ENCODE assay signal across 9 mouse cellular contexts in the genomic region with DNA sequence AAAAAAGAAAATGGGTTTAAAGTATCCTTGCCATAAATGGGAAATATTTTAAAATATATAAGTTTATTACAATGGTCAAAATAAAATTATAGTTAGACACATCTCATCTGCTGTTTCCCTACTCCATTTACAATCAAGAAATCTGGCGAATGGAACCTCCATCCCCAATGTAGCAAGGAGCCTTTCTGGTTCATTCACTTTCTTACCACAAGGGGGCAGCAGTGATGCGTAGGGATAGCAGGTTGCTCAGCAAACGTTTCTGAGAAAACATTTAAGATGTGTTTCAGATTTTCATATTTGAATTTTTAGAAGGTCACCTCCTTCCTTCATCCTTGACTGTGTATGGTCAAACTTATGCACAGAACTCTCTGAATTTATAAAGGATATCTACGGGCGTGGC. TPM values are rescaled to one million over a fixed set of nuclear protein-coding genes. Genes with fewer than 3 reads are reported as not detected.
DNase-seq lines count a peak whose midpoint lies in the region; ATAC-seq and TF ChIP-seq lines count a peak whose summit lies in the region.
"Had no signal": no experiment of that assay in that cellular context is flagged by ENCODE, and none has a peak within 500 bp of the region (broad histone marks: within the 10 kb centered on the region; RNA-seq: fewer than 3 reads in every experiment).

No protein-coding gene starts in this region.

- ATAC-seq in kidney, embryonic 14.5 days (ENCODE audit: low FRiP score, low TSS enrichment): no peak
- ATAC-seq in granulocyte monocyte progenitor cell, adult 5-6 weeks (replicated peaks; ENCODE audit: poor library complexity, severe bottlenecking): no peak

- no peak for TF ChIP-seq POLR2A in MEL (IDR thresholded peaks at IDR 0.05; ENCODE audit: control insufficient read depth in 1 of 2, insufficient read depth in 1 of 2, low read depth in 1 of 2, low read length in 2 of 2, poor library complexity in 1 of 2)
- TF ChIP-seq POLR2A in cerebellum, adult 2 months (IDR thresholded peaks at IDR 0.05; ENCODE audit: borderline replicate concordance, insufficient read depth, low read length): no peak

- 44% methylated on average over 5 of the region's 5 CpGs for WGBS in kidney, embryonic 14.5 days
- 41% methylated on average over 5 of the region's 5 CpGs for WGBS in cerebellum, adult 2 months

- H3K9me3 ChIP-seq in kidney, embryonic 14.5 days (ENCODE audit: control insufficient read depth, low read length): no peaks in the 10 kb centered on the region
- no peaks in the 10 kb centered on the region for H3K9me3 ChIP-seq in MEL (replicated peaks; ENCODE audit: insufficient read depth, low read length)

- no peak overlapping the region for H3K4me2 ChIP-seq in kidney, embryonic 14.5 days (replicated peaks; ENCODE audit: low read depth, low read length)

- no peaks in the 10 kb centered on the region for H3K79me2 ChIP-seq in MEL (ENCODE audit: control insufficient read depth, insufficient read depth, low read length, poor library complexity)

- peak; percentile 78 to 92 (median 91) for TF ChIP-seq CTCF in MEL (IDR thresholded peaks at IDR 0.05 in 2 of 3, conservative IDR thresholded peaks at IDR 0.05 in 1 of 3; ENCODE audit: control insufficient read depth in 1 of 3, insufficient read depth in 1 of 3, low read depth in 2 of 3, low read length in 3 of 3, poor library complexity in 1 of 3, severe bottlenecking in 1 of 3)
- TF ChIP-seq CTCF in cerebellum, adult 2 months (IDR thresholded peaks at IDR 0.05; ENCODE audit: borderline replicate concordance, insufficient read depth, low read depth, low read length): peak; percentile 70; the same call in 1 of the 2 replicates

- TF ChIP-seq RAD21 in MEL (IDR thresholded peaks at IDR 0.05; ENCODE audit: low read depth, low read length): peak; percentile 85

- no peaks in the 10 kb centered on the region for H3K4me1 ChIP-seq in kidney, embryonic 14.5 days (ENCODE audit: control insufficient read depth, insufficient read depth, low read length)
- peaks cover 6 to 10% of the 10 kb centered on the region in 2 experiments for H3K4me1 ChIP-seq in MEL (ENCODE audit: control insufficient read depth in 1 of 2, insufficient read depth in 2 of 2, low read length in 2 of 2)
- no peaks in the 10 kb centered on the region for H3K4me1 ChIP-seq in cerebellum, adult 2 months (ENCODE audit: control insufficient read depth, insufficient read depth, low read length)

- H3K27me3 ChIP-seq in kidney, embryonic 14.5 days (ENCODE audit: control insufficient read depth, insufficient read depth, low read length): no peaks in the 10 kb centered on the region
- no peaks in the 10 kb centered on the region for H3K27me3 ChIP-seq in MEL (ENCODE audit: control insufficient read depth in 1 of 2, insufficient read depth in 2 of 2, low read length in 2 of 2)
- H3K27me3 ChIP-seq in cerebellum, adult 2 months (ENCODE audit: control insufficient read depth, insufficient read depth, low read length): no peaks in the 10 kb centered on the region

- no peak overlapping the region for H3K4me3 ChIP-seq in kidney, embryonic 14.5 days (ENCODE audit: low read length)
- no peak overlapping the region for H3K4me3 ChIP-seq in MEL (ENCODE audit: control insufficient read depth in 1 of 2, insufficient read depth in 1 of 2, low read depth in 2 of 2, low read length in 2 of 2)
- H3K4me3 ChIP-seq in cerebellum, adult 2 months (replicated peaks; ENCODE audit: insufficient read depth, low read depth, low read length): no peak overlapping the region

- H3K9ac ChIP-seq in kidney, embryonic 14.5 days (ENCODE audit: low read depth, low read length): no peak overlapping the region
- H3K9ac ChIP-seq in MEL (ENCODE audit: control insufficient read depth, low read depth, low read length, poor library complexity, severe bottlenecking): no peak overlapping the region

- H3K36me3 ChIP-seq in kidney, embryonic 14.5 days (ENCODE audit: control insufficient read depth, insufficient read depth, low read length): no peaks in the 10 kb centered on the region
- peaks cover 0 to 11% of the 10 kb centered on the region in 2 experiments; a peak in 3 of 4 replicates for H3K36me3 ChIP-seq in MEL (ENCODE audit: control insufficient read depth in 1 of 2, insufficient read depth in 2 of 2, low read length in 2 of 2)

- peak; percentile 35 for DNase-seq in kidney, adult 18-20 months
- DNase-seq in MEL (ENCODE audit: low read depth, low spot score): peak; percentile 83
- peak; percentile 33 to 45 for DNase-seq in cerebellum, adult 2 months
- peak; percentile 19 to 42 for DNase-seq in frontal cortex, postnatal 25 days (ENCODE audit: low spot score in 2 of 2)
- peak; percentile 66 to 74 for DNase-seq in left cerebral cortex, postnatal 25 days (ENCODE audit: low spot score in 2 of 2)
- peak; percentile 86 for DNase-seq in retina, embryonic 14.5 days (ENCODE audit: low spot score)

- intact Hi-C loops in left cerebral cortex, postnatal 25 days (cut with DNase I): loop anchor here (5.0 kb wide), 1 partner anchor 525 kb away; no protein-coding TSS in a partner anchor

- no peak for TF ChIP-seq EP300 in MEL (IDR thresholded peaks at IDR 0.05; ENCODE audit: low read depth in 1 of 2, low read length in 2 of 2)

- no peak overlapping the region for H3K27ac ChIP-seq in kidney, embryonic 14.5 days (ENCODE audit: low read depth, low read length)
- H3K27ac ChIP-seq in MEL (ENCODE audit: control insufficient read depth, low read depth, low read length): no peak overlapping the region
- H3K27ac ChIP-seq in cerebellum, adult 2 months (ENCODE audit: insufficient read depth, low read length): no peak overlapping the region
- H3K27ac ChIP-seq: macrophage had no signal

TF ChIP-seq in MEL, 35 proteins besides CTCF, POLR2A, EP300 and RAD21:
- TF ChIP-seq MYC (IDR thresholded peaks at IDR 0.05; ENCODE audit: low read depth, low read length) (no peak), ELF1 (IDR thresholded peaks at IDR 0.05; ENCODE audit: low read depth, low read length) (no peak), POLR2AphosphoS5 (IDR thresholded peaks at IDR 0.05; ENCODE audit: borderline replicate concordance, low read depth, low read length) (no peak), JUND (IDR thresholded peaks at IDR 0.05; ENCODE audit: low read depth, low read length) (no peak), TCF12 (IDR thresholded peaks at IDR 0.05; ENCODE audit: low read depth, low read length) (no peak), ZC3H11A (IDR thresholded peaks at IDR 0.05; ENCODE audit: low read depth, low read length) (peak; percentile 71), CHD2 (IDR thresholded peaks at IDR 0.05; ENCODE audit: low read length) (no peak), RCOR1 (IDR thresholded peaks at IDR 0.05; ENCODE audit: low read depth, low read length) (no peak), MXI1 (IDR thresholded peaks at IDR 0.05; ENCODE audit: low read depth, low read length) (no peak), ZMIZ1 (IDR thresholded peaks at IDR 0.05; ENCODE audit: low read depth, low read length) (no peak), MEF2A (IDR thresholded peaks at IDR 0.05; ENCODE audit: extremely low read depth, insufficient replicate concordance, low read depth, low read length, poor library complexity, severe bottlenecking) (no peak), GATA1 (IDR thresholded peaks at IDR 0.05; ENCODE audit: low read depth, low read length) (no peak), SMC3 (IDR thresholded peaks at IDR 0.05; ENCODE audit: low read depth, low read length) (peak; percentile 86)

RNA-seq across cellular contexts. Expression of gene Cpb2, which starts 45.1 kb away (rescaled TPM):
- polyA plus RNA-seq in kidney, embryonic 14.5 days (2014; fragmentation: Nextera tagmentation; extraction: Ambion mirVana): 13.2 and 14.6 TPM in 2 replicates
- total RNA-seq in MEL (2012; rRNA removed): not detected in 2 replicates
- not detected for polyA plus RNA-seq in MEL (2012; ENCODE audit: insufficient read depth in 1 of 2, insufficient read length in 2 of 2, low read depth in 1 of 2, low replicate concordance in 2 of 2, missing spikeins in 1 of 2)
- not detected in 2 replicates for polyA plus RNA-seq in cerebellum, adult 2 months (2012; rRNA removed)
- not detected for total RNA-seq in left cerebral cortex, postnatal 25 days (2021)
- total RNA-seq in granulocyte monocyte progenitor cell, adult 5-6 weeks (2014; fragmentation: Nextera tagmentation): not detected in 2 replicates
- total RNA-seq in granulocyte monocyte progenitor cell, adult 5-6 weeks (2017): not detected in 2 replicates
- polyA plus RNA-seq: macrophage had no signal

Comparison
In these comparisons a context has a peak if more than half of its experiments do, and no peak if none do; other contexts are left out.
1. DNase-seq: peak in every context shown above with its lines; median percentile 86 in retina, embryonic 14.5 days; 83 in MEL; 70 in left cerebral cortex, postnatal 25 days; 39 in cerebellum, adult 2 months; 35 in kidney, adult 18-20 months; 30 in frontal cortex, postnatal 25 days.